Mouse (Mus musculus) liver, adult 2 months (tissue): ENCODE data around the gene Ovol2. TPM values are rescaled to one million over a fixed set of nuclear protein-coding genes. Genes with fewer than 3 reads are reported as not detected.

ENCODE experiments used
- DNase-seq: peaks from one replicate; pipeline ENCODE4 v3.0.0-alpha.2; 2011; ENCODE audit warnings: low read depth, low spot score; ENCODE audit errors: extremely low read depth
- H3K27ac ChIP-seq: fragments of 200-500 bp; replicated peaks from 2 replicates; pipeline ENCODE4 v1.5.1; 2012; ENCODE audit warnings: low read depth, mild to moderate bottlenecking, control low read depth, inconsistent platforms, low read length; ENCODE audit not compliant: insufficient read depth
- H3K27me3 ChIP-seq: fragments of 200-500 bp; 2 replicates; pipeline ENCODE4 v1.6.1; 2012; ENCODE audit warnings: mild to moderate bottlenecking, moderate library complexity, low read length, inconsistent platforms; ENCODE audit not compliant: control insufficient read depth, insufficient read depth
- H3K36me3 ChIP-seq: fragments of 200-500 bp; 2 replicates; pipeline ENCODE4 v1.6.1; 2012; ENCODE audit warnings: low read length, inconsistent platforms; ENCODE audit not compliant: control insufficient read depth, insufficient read depth
- H3K4me1 ChIP-seq: fragments of 200-500 bp; 2 replicates; pipeline ENCODE4 v1.6.1; 2011; ENCODE audit warnings: low read length; ENCODE audit not compliant: control insufficient read depth, insufficient read depth
- H3K4me3 ChIP-seq: fragments of 200-500 bp; 2 replicates; pipeline ENCODE4 v1.5.1; 2011; ENCODE audit warnings: low read depth, mild to moderate bottlenecking, control low read depth, low read length, moderate library complexity; ENCODE audit not compliant: insufficient read depth
- H3K79me2 ChIP-seq: fragments of 200-500 bp; 2 replicates; pipeline ENCODE4 v1.6.1; 2012; ENCODE audit warnings: inconsistent platforms, mild to moderate bottlenecking, low read length, moderate library complexity; ENCODE audit not compliant: control insufficient read depth, insufficient read depth
- H3K9ac ChIP-seq: fragments of 200-500 bp; 2 replicates; pipeline ENCODE4 v1.6.1; 2012; ENCODE audit warnings: low read depth, mild to moderate bottlenecking, control low read depth, inconsistent platforms, low read length
- CTCF ChIP-seq: fragments of 200-500 bp; IDR thresholded peaks from 2 replicates; pipeline ENCODE4 v1.5.1; 2011; ENCODE audit warnings: low read depth, low read length, control low read depth
- POLR2A ChIP-seq: fragments of 200-500 bp; IDR thresholded peaks from 2 replicates; pipeline ENCODE4 v1.6.1; 2011; ENCODE audit warnings: low read length, control low read depth; ENCODE audit not compliant: insufficient read depth; ENCODE audit errors: extremely low read depth
- WGBS: fragments of 180-500 bp; shearing (Covaris S2); methylation state at CpG from one replicate; pipeline ENCODE4 v1.1.7; 2018; 5-methylcytosine and 5-hydroxymethylcytosine counted together
- polyA plus RNA-seq: library from polyadenylated mRNA; depleted of rRNA; stranded (reverse); fragments of >200 nt; gene quantifications from 2 replicates; pipeline ENCODE4 v1.2.3, GENCODE M21; 2012
- total RNA-seq: library from RNA; depleted of rRNA; stranded (reverse); fragments of >200 nt; gene quantifications from 2 replicates; pipeline ENCODE4 v1.2.3, GENCODE M21; 2014

Ovol2 gene
- total and polyA plus RNA-seq, 2 experiments = 0.18 TPM; not detected in 1

DNA sequence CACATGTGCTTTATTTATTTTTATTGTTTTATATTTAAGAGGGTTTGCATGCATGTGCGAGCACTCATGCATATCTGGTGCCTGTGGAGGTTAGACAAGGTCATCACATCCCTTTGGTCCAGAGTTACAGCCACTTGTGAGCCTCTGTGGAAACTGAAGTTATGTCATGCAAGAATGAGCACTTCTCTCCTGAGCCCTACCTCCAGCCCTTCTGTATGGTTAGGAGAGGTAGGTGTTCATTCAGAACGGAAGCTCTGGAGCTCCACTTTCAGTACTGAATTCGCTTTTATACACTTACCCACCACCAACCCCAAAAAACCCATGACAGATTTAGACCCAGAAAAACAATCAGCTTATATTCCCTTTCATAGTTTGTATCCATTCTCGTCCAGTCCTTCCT, 39.6 kb upstream of the Ovol2 start:
- Histone ChIP-seq H3K79me2 (peaks cover 5% of the 10 kb centered on the region; the same call in 1 of the 2 replicates), H3K27ac (no peak overlapping the region), H3K9ac (no peak overlapping the region), H3K4me1 (peaks cover 8% of the 10 kb centered on the region), H3K4me3 (no peak overlapping the region), H3K27me3 (no peaks in the 10 kb centered on the region), H3K36me3 (peaks cover 12% of the 10 kb centered on the region; the same call in 1 of the 2 replicates)
- TF ChIP-seq CTCF = no peak
- TF ChIP-seq POLR2A = no peak
- WGBS = 96% methylated on average over 4 of the region's 4 CpGs
- DNase-seq = no peak

GRCm38 (mm10) chr2:144369511-144369910, 37.6 kb upstream of the Ovol2 start:
- peak overlapping the region; percentile 91 for H3K4me3 ChIP-seq
- TF ChIP-seq POLR2A = no peak
- no peak for TF ChIP-seq CTCF
- peak; percentile 78 for DNase-seq

GRCm38 (mm10) chr2:144369020-144369421, 37.1 kb upstream of the Ovol2 start:
- under 1% methylated on average over 43 of the region's 43 CpGs for WGBS
- H3K27ac ChIP-seq = peak overlapping the region; percentile 92
- H3K36me3 ChIP-seq = peaks cover 4% of the 10 kb centered on the region; the same call in 1 of the 2 replicates
- peak overlapping the region; percentile 91 for H3K4me3 ChIP-seq
- H3K4me1 ChIP-seq = peaks cover 8% of the 10 kb centered on the region
- peak; percentile 60 for DNase-seq
- no peaks in the 10 kb centered on the region for H3K27me3 ChIP-seq
- peaks cover 5% of the 10 kb centered on the region; the same call in 1 of the 2 replicates for H3K79me2 ChIP-seq
- no peak for TF ChIP-seq CTCF
- TF ChIP-seq POLR2A = 0 out of 2 replicates have a peak, but pooled peaks have one; percentile 47
- H3K9ac ChIP-seq = peak overlapping the region; percentile 96

More at GRCm38 (mm10) chr2:144369511-144369910, 37.6 kb upstream of the Ovol2 start:
- Histone ChIP-seq H3K36me3 (peaks cover 4% of the 10 kb centered on the region; the same call in 1 of the 2 replicates), H3K9ac (peak overlapping the region; percentile 96), H3K4me1 (peaks cover 8% of the 10 kb centered on the region), H3K27me3 (no peaks in the 10 kb centered on the region), H3K79me2 (peaks cover 5% of the 10 kb centered on the region; the same call in 1 of the 2 replicates), H3K27ac (peak overlapping the region; percentile 92)
- under 1% methylated on average over 12 of the region's 12 CpGs for WGBS

DNA sequence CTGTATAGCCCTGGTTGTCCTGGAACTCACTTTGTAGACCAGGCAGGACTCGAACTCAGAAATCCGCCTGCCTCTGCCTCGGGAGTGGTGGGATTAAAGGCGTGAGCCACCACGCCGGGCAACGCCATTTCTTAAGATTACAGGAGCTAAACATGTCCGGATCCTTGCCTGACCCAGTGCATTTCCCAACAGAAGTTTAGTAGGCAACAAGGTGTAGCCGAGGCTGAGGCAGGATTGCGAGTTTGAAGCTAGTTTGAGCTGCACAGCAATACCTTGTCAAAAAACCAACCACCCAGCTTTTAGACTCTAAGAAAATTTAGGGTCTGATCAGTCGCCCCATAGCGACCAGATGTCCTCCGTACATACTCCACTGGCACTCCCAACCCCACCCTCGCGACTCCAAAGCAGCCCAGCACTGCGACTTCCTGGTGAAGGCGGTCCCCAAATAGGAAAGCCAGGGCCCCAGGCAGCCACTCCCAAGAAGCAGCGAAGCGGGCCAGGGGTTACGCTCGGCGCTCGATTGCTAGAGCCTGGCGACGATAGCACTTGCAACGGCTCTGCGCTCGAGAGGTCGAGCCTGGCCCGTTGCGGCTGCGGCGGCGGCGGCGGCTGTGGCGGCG, 36.6 kb upstream of the Ovol2 start, which contains the start of the genes Kat14 and Pet117:
Gene Kat14 (plus strand): TSS at position 584 of the 620 bp plus-strand sequence.
Gene Pet117 (plus strand): TSS at position 597 of the 620 bp plus-strand sequence.
- Histone ChIP-seq H3K79me2 (peaks cover 5% of the 10 kb centered on the region; the same call in 1 of the 2 replicates), H3K27ac (peak within 1 kb of the TSS; percentile 92), H3K4me3 (peak within 1 kb of the TSS; percentile 91), H3K9ac (peak within 1 kb of the TSS; percentile 96), H3K36me3 (peaks cover 2% of the 10 kb centered on the region; the same call in 1 of the 2 replicates), H3K4me1 (peaks cover 8% of the 10 kb centered on the region), H3K27me3 (no peaks in the 10 kb centered on the region)
- peak; percentile 89 for DNase-seq
- TF ChIP-seq POLR2A (peak; percentile 51; the same call in 1 of the 2 replicates), CTCF (no peak)
- 7% methylated on average over 38 of the region's 38 CpGs for WGBS

- H3K27me3 ChIP-seq = no peaks in the 10 kb centered on the region
- no peaks in the 10 kb centered on the region for H3K4me1 ChIP-seq
- no peak overlapping the region for H3K9ac ChIP-seq
- DNase-seq = no peak
- 90% methylated on average over 11 of the region's 11 CpGs for WGBS
- no peaks in the 10 kb centered on the region for H3K36me3 ChIP-seq
- no peak for TF ChIP-seq POLR2A
- TF ChIP-seq CTCF = no peak
- no peak overlapping the region for H3K27ac ChIP-seq
- no peaks in the 10 kb centered on the region for H3K79me2 ChIP-seq
- no peak overlapping the region for H3K4me3 ChIP-seq
These were observed 20.9 kb upstream of the Ovol2 start for GRCm38 (mm10) chr2:144352843-144353242.

- no peak overlapping the region for H3K9ac ChIP-seq
- no peaks in the 10 kb centered on the region for H3K36me3 ChIP-seq
- no peaks in the 10 kb centered on the region for H3K27me3 ChIP-seq
- H3K4me1 ChIP-seq = no peaks in the 10 kb centered on the region
- 85% methylated on average over 3 of the region's 3 CpGs for WGBS
- peak; percentile 9 for DNase-seq
- H3K79me2 ChIP-seq = no peaks in the 10 kb centered on the region
- no peak overlapping the region for H3K4me3 ChIP-seq
- TF ChIP-seq CTCF = peak; percentile 38; the same call in 1 of the 2 replicates
- TF ChIP-seq POLR2A = no peak
- H3K27ac ChIP-seq = no peak overlapping the region
These were observed 16.6 kb upstream of the Ovol2 start for GRCm38 (mm10) chr2:144348525-144348924.
